Mouse (Mus musculus) ovary, postnatal 10 days (tissue): Measurements from ENCODE around the gene Serpini1.
"Not testable (repeated sequence)": the region's sequence is repeated elsewhere in the genome, so short reads cannot be mapped to it uniquely, and the experiment has no call there.

Experiments
- DNase-seq: peaks from one replicate; pipeline ENCODE4 v3.0.0; 2022; ENCODE audit warnings: low spot score

Serpini1 gene

GRCm38 (mm10) chr3:75635648-75636047 lies 78.3 kb downstream of the Serpini1 start:
- no peak for DNase-seq

DNA sequence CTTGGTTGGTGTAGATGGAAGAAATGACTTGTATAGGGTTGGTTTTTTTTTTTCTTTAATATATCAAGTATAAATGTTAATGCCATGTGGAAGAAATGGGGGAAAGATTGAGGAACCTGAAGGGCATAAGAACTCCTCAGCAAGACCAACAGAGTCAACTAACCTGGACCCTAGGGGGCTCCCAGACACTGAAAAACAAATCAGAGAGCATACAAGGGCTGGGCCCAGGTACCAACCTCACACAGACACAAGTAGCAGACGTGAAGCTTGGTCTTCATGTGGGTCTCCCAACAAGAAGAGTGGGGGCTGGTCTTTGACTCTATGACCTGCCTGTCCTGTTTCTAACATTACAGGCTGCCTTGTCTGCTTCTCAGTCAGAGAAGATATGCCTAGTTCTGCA lies 82.2 kb downstream of the Serpini1 start:
- no peak for DNase-seq

DNA sequence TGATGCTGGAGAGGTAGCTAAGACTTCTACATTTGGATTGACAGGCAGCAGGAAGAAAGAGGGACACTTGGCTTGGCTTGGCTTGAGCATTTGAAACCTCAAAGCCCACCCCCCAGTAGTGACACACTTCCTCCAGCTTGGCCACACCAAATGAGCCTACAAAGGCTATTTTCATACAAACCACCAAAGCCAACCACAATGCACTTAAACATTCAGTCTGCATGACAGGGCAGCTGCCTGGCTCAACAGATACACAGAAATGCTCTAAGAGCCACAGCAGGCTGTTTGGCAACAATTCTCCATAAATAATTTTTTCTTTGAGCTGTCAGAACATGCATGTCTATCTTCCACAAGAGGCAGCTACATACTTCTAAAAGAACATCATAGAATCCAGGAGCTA lies 90.2 kb downstream of the Serpini1 start:
- DNase-seq = no peak

- no peak for DNase-seq
Measured at GRCm38 (mm10) chr3:75648226-75648625, 90.9 kb downstream of the Serpini1 start.

- not testable (repeated sequence) for DNase-seq
Measured at GRCm38 (mm10) chr3:75650416-75651154, 93.2 kb downstream of the Serpini1 start.

DNA sequence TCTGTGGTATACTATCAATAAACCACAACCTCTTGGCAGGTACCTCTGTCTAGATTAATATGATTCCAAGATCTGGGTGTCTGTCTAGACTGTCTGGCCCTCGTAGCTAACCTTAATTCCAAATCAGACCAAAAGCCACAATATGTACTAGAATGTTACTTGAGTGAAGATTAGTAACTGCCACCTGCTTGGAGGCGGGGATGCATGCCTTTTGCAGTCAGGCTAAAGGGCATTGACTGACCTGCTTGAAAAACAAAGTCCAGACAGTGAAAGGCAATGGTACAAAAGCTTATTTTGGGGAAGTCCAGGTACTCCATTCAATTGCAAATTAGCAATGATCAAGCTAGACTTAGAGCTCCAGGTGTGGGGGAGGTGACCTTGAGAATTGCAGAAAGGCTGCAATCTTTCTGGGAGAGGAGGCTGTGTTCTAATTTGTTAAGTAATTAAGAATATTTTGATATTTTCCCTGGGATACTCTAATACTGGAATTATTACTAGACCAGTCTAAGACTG lies 94.3 kb downstream of the Serpini1 start:
- no peak for DNase-seq

- DNase-seq = not testable (repeated sequence)
Measured at GRCm38 (mm10) chr3:75653901-75654300, 96.6 kb downstream of the Serpini1 start.

- no peak for DNase-seq
Measured at GRCm38 (mm10) chr3:75655578-75656344, 98.4 kb downstream of the Serpini1 start.

DNA sequence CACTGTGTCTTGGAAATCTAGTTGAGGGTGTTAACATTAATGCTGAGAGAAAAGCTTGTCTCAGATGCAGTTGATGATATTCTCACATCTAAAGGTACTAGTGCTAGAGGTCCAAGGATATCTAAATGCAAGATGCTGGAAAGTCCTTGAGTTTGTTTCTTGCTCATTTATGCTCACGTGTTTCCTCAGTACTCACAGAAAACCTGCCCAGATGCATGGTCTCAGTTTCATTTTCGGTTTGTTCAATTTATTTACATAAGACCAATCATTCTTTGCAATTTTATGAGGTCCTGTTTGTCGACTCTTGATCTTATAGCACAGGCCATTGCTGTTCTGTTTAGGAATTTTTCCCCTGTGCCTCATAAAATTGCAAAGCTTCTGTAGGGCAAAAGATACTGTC lies 109.6 kb downstream of the Serpini1 start:
- DNase-seq = no peak

GRCm38 (mm10) chr3:75670425-75670824 lies 113.1 kb downstream of the Serpini1 start:
- DNase-seq = no peak

DNA sequence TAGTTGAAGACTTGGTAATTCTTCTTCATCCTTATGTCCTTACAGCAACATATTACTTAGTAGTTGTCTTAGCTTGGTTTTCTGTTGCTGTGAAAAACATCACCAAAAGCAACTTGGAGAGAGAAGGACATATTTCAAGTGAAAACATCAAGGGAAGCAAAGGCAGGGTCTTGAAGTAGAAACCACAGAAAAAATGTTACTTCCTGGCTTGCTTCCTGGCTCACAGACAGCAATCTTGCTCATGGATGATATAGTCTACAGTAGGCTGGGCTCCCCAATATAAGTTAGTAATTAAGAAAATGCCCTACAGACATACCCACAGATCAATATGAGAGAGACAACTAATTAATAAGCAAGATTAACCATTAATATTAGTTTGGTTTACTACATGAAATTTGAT lies 125.5 kb downstream of the Serpini1 start:
- no peak for DNase-seq

DNA sequence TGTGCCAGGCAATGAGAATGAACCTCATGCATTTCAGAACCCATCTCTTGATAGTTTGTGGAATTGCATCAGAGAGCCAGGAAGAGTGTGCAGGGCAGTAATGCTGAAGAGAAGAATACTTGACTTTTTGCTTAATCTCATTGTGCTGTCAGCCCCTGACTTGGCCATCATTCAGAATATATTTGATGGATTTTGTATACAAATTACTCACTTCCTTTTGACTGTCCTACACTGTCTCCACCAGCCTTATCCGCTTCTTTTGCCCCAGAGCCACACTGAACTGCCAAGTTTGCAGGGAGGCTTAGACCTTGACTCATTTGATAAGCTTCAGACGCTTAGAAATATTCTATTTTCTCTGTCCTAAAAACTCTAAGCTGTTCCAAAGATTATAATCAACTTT lies 129.4 kb downstream of the Serpini1 start:
- no peak for DNase-seq

DNA sequence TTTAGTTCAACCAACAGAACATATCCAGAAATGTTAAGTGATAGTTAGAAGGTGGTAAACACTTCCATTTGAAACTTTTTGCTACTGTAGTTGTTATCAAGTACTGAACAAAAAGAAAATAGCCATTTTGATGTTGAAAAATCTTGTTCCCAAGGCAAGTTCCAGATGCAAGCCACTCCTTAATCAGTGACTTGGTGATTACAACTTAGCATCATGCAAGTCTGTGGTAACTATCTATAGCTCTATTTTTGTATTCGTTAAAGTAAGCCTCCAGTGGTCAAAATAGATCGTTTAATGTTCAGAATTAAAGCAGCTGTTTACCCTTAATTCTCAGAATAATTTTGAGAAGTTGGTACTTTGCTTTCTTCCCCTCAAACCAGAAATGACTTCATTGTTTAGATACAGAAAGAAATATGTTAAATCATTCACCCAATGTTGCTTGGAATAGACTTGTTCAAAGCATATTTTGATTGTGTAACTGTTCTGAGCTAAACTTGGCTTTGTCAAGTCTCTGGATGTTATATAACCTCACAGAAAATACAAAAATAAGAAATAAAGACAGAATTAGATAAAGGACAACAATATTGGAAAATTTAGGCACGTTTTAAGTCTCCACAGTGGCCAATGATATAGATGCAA lies 130.0 kb downstream of the Serpini1 start:
- no peak for DNase-seq

DNA sequence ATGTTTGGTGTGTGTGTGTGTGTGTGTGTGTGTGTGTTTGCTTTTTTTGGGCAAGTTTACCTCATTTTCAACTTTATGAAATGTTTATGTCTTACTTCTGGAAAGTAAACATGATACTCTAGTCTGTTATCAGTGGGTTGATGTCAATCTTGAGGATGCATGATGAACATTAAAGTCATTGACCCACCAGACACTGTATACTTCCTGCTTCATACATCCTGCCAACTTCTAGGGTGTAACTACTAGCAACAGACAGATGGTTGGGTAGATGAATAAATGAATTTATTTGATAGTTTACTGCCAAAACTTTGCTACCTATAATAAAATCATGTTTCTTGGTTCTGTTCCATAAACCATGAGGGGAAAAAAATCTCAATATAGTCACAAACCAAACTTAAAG lies 133.0 kb downstream of the Serpini1 start:
- no peak for DNase-seq

DNA sequence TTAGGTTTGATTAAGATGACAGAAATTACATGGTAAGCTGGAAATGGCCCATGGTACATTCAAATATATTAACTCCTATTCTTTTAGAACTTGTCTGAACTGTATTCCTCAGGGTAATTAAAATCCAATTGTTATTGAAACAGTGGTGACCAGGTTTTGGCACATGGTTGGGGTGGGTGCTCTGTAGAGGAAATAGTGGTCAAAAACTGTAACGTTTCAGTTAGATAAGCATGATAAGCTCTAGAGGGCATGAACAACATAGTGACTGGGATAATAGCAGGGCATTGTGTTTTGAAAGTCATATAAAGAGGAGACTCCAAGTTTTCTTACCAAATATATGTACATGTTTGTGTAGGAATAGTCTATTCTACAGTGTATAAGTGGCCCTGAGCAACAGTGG lies 134.7 kb downstream of the Serpini1 start:
- DNase-seq = no peak
